Mouse (Mus musculus): ENCODE data around the gene Vmn2r71.

The Vmn2r71 gene

DNA sequence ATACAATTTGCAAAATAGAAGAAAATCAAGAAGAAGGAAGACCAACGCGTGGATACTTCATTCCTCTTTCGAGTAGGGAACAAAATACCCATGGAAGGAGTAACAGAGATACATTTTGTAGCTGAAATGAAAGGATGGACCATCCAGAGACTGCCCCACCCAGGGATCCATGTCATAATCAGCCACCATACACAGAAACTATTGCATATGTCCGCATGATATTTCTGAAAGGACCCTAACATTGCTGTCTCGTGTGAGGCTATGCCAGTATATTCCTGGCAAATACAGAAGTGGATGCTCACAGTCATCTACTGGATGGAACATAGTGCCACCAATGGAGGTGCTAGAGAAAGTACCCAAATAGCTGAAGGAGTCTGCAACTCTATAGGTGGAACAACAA is at the start of gene Vmn2r71:
Gene Vmn2r71, plus strand, starts transcription at position 301 of the 400 bp plus-strand sequence.
- CTCF ChIA-PET = no interaction called here

DNA sequence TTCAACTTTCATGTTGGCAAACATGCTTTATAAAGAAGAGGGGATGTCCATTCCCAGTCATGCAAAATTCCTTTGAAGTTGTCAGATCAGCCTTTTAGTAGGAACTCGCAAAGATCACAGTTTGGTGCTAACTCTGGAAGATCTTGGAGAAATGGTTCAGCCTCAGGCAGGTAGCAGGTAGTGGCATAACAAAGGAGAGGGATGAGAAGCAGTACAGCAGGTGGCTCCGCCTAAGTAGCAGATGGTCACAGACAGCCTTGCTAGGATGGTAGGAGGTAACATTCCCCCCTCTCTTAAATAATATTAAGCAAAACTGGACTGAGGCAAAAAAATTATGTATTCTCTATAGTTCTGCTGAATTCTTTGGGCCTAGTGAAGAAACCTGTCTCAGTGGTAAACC is 20.8 kb upstream of the Vmn2r71 start:
- CTCF ChIA-PET = no interaction called here

DNA sequence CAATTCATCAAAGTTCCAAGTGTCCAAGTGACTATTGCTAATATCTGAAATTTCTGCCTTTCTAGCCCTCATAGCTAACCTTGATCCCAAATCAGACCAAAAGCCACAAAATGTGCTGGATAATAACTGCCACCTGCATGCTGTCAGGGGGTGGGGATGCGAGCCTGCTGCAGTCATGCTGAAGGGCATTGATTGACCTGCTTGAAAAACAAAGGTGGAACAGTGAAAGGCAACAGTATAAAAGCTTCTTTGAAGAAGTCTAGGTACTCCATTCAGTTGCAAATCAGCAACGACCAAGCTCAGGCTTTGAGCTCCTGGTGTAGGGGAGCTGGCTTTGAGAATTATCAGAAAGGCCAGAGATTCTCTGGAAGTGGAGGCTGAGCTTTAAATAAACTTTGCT is 19.8 kb upstream of the Vmn2r71 start:
- CTCF ChIA-PET = no interaction called here

DNA sequence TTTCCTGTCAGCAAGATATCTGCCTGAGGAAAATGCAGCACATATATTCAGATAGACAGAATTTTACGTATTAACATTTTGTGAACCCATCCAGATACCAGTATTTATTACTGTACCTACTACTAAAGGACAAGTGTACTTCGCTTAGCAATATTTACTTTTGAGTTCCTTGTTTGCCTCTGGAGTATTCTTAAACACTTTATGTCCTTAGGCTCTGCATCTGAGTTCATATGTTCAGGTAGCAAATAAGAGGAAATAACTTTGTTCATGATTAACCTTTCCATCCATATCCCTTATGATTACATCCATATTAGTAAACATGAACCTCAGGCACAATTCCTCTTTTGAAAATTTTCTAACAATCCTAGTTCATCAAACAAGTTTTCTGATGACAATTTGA is 6.2 kb downstream of the Vmn2r71 start, which contains the start of gene Vmn2r70:
Gene Vmn2r70, minus strand, starts transcription at position 101 of the 400 bp plus-strand sequence.
- CTCF ChIA-PET = no interaction called here
